Mouse (Mus musculus) megakaryocyte-erythroid progenitor cell, adult 5-6 weeks (primary cell): ENCODE measurements around the gene Unc13d. TPM values are rescaled to one million over a fixed set of nuclear protein-coding genes. Genes with fewer than 3 reads are reported as not detected.
A peak's percentile ranks its signal among the peaks of the same experiment; 100 is the strongest.
"Not testable (repeated sequence)": the region's sequence is repeated elsewhere in the genome, so short reads cannot be mapped to it uniquely, and the experiment has no call there.

Experiments used
- ATAC-seq: replicated peaks from 2 replicates; pipeline ENCODE4 v1.8.0; 2016; ENCODE audit warnings: mild to moderate bottlenecking, inconsistent platforms; ENCODE audit not compliant: severe bottlenecking, poor library complexity, low FRiP score, low TSS enrichment
- total RNA-seq, 2 experiments: library from RNA; stranded (forward) in 1 of 2; stranded (reverse) in 1 of 2; fragments of 200-1000, 215-1000 nt in 1 of 2; fragments of >200 nt in 1 of 2; fragmentation: Nextera tagmentation in 1 of 2; gene quantifications; 2 replicates each; pipeline ENCODE4 v1.2.3; 2014 to 2017

The Unc13d gene
- total RNA-seq (2014; fragmentation: Nextera tagmentation) (47.1 and 58.7 TPM in 2 replicates), total RNA-seq (2017) (24.8 and 36.3 TPM in 2 replicates)

DNA sequence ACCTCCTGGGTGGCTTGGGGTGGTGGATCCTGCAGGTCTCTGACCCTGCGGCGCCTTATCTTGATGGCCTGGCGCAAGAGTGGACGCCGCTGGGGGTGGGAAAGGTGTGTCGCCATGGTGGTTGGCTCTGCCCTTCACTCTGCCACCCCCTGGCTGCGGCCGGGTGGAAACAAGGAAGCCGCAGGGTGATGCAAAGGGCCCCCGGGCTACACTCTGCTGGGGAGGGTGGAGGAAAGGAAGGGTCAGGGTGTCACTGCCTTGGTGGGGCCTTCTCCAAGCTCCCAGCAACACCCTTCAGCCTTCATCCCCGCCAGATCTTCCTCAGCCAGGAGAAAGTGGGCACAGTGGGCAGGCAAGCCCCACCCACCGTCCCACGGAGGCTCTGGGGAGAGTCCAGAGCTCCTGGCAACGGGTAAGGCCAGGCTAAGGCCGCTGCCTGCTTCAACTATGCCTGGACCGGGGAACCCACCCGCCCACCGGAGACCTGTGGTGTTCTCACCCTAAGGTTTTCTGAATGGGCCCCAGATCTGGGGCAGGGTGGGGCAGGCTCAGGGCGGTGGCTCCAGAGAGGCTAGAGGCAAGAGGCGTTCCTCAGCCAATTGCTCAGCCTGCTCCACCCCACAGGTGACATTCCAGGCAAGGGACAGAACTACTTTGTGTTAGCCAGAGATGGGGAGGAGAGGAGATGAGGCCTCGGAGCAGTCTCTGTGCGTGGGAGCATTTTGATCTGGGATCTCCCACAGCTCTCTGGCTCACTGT lies at the start of gene Unc13d:
Gene Unc13d (minus strand): TSS at position 516 of the 759 bp plus-strand sequence.
- peak; percentile 46 for ATAC-seq

DNA sequence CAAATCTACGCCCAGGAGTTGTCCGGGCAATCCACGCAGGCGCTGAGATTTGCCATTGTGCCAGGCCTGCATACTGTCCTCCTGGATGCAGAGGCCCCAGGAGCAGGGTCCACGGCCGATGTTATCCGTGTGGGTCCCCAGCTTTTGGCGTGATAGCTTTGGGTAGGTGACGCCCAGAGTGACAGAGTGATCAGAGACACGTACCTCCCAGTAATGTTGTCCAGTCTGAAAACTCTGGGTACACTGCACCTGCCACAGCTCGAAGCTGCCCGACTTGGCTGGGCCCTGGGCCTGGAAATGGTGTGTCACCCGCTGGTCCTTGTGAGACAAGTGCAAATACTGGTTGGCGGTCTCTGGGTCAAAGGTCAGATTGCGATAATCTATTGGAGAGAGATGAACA lies 48.5 kb upstream of the Unc13d start:
- no peak for ATAC-seq

DNA sequence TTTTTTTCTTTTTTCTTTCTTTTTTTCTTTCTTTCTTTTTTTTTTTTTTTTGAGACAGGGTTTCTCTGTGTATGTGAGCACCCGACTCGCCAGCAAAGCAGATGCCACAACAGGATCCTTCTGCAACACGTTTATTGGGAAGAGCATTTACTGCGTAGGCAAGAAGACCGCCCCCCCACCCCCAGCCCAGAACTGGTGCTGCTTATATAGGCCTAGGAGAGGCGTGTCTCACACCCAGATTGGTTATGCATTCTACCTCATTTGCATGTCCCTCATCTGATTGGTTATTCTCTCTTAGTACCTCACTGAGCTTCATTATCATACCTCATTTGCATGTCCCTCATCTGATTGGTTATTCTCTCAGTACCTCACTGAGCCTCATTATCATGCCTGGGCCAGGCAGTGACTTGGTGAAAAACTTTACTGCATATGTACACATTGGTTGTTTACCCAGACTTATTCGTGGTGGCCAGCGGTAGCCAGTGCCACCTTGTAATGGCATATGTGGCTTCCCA lies 44.0 kb upstream of the Unc13d start:
- not testable (repeated sequence) for ATAC-seq

DNA sequence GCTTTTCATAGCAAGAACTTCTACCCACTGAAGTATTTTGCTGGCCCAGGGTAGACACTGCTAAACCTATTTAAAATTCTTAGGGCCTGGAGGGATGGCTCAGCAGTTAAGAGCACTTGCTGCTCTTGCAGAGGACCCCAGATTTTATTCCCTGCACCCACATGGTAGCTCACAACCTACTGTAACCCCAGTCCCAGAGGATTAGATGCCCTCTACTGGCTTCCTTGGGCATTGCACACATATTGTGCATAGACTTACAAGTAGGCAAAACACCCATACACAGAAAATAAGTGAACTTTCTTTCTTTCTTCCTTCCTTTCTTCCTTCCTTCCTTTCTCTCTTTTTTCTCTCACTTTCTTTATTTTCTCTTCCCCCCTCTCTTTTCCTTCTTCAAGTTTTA lies 40.1 kb upstream of the Unc13d start:
- ATAC-seq: no peak

DNA sequence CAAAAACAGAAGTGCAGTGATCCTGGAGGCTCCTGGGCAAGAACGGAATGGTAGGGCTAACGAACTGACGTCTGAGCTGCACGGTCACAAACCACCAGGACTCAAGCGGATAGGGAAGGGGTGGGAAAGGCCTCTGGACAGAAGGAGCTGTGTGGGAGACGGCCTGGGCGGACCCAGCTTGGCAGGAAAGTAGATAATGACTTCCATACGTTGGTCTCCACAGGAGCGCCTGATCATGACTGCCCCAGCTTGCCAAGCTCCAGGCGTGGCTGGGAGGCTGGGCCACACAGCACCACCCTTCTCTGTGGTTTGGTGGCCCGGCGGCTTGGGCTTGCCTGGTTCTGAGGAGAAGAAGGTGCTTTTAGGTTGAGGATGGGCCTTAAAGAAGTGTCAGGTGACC lies 39.5 kb upstream of the Unc13d start:
- ATAC-seq: peak; percentile 91

DNA sequence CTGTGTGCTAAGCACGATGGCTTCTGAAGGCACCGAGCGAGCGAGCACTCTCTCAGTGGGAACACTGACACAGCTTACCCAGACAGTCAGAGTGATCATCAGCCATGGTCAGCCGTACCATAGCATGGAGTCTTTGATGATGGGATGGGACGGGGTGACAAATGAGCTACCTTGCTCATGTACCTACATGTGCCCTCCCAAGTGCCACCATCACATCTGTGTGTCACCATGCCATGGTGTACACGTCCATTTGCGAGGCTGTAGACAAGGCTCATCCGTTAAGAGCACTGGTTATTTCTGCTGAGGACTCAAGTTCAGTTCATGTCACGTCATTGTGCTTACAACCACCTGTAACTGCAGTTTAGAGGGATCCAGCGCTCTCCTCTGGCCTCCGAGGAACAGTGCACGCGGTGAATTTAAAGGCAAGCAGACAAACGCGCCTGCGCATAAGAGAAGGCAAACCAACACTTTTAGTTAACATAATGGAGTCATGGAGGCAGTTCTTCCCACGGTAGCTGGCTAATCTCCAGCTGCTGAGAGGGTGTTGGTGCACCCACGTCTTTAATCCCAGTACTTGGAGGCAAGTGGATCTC lies 33.9 kb upstream of the Unc13d start:
- no peak for ATAC-seq

GRCm38 (mm10) chr11:116111067-116111466 lies 33.3 kb upstream of the Unc13d start:
- no peak for ATAC-seq

- ATAC-seq: no peak
These were observed 32.8 kb upstream of the Unc13d start for GRCm38 (mm10) chr11:116110540-116110939.

- ATAC-seq: no peak
These were observed 32.4 kb upstream of the Unc13d start for GRCm38 (mm10) chr11:116110131-116110530.

- ATAC-seq: peak; percentile 38
These were observed 31.8 kb upstream of the Unc13d start for GRCm38 (mm10) chr11:116109441-116110081.

DNA sequence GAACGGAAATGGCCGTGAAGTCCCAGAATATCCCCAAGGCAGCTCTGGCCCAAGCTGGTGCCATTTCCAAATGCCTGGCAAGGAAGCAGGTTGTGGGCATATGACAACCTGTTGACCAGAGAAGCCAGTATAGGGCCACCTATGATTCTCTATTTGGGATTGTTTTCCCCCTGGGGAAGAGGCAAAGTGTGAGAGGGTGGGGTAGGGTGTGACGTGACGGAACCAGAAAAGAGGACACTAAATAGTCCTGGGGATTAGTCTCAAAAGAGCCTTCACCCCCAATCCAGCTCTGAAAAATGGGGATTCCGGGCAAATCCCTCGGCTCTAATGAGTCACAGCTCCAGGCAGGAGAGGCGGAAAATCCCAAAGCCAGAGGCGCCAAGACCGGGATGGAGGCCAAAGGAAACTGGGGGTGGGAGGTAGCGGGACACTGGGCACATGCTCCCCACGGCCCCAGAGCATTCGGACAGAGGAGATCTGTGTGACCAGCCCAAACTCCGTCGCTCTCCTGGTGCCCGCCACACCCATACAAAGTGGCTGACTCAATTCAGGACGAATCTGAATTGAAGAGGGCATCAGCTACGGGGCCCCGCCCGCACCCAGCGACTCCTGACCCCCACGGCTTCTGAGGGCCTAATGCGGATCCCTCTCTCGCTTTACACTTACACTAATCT lies 30.8 kb upstream of the Unc13d start:
- ATAC-seq: no peak

- no peak for ATAC-seq
These were observed 30.1 kb upstream of the Unc13d start for GRCm38 (mm10) chr11:116107777-116108285.

- ATAC-seq: no peak
These were observed 29.4 kb upstream of the Unc13d start for GRCm38 (mm10) chr11:116106963-116107776.

GRCm38 (mm10) chr11:116106154-116106962 lies 28.6 kb upstream of the Unc13d start:
- no peak for ATAC-seq

- ATAC-seq: no peak
These were observed 27.3 kb upstream of the Unc13d start for GRCm38 (mm10) chr11:116105065-116105464.

GRCm38 (mm10) chr11:116104006-116104646 lies 26.4 kb upstream of the Unc13d start:
- ATAC-seq: 0 out of 2 replicates have a peak, but pooled peaks have one; percentile 22

DNA sequence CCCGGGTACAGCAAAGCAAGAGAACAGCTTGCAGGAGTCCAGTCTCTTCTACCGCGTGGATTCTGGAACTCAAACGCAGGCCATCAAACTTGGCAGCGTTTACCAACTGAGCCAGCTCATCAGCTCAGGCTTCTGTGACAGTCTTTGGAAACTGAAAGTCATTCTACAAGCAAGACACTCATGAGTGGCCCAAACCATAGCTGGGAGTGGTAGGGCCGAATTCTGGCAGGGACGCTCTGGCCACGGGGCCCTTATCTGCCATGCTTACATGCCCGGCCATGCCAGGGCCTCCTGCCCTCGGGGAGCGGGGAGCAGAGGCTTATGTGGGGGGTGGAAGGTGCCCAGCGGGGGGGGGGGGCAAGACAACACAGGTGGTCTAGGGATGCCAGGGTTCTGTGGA lies 25.8 kb upstream of the Unc13d start:
- no peak for ATAC-seq

DNA sequence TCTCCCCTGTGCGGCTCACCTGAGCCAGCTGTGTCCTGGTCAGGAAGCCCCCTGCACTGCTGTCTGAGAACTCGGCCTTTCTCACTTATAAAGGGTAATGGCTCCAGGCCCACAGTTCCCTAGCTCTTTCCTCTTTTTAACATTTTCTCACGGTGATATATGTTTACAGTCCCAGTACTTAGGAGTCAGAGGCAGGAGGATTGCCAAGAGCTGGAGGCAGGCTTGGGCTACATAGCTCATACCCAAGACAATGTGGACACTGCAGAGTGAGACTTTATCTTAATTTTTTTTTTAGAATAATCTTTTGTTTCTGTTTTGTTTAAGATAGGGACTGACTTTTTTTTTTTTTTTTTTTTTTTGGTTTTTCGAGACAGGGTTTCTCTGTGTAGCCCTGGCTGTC lies 24.7 kb upstream of the Unc13d start:
- ATAC-seq: no peak
